ENCODE assay signal across 8 mouse cellular contexts in genomic region chr1:87854851-87855251, GRCm38 (mm10). TPM values are rescaled to one million over a fixed set of nuclear protein-coding genes. Genes with fewer than 3 reads are reported as not detected.
A peak's percentile ranks its signal among the peaks of the same experiment; 100 is the strongest.
DNase-seq lines count a peak whose midpoint lies in the region; ATAC-seq lines count a peak whose summit lies in the region.

No protein-coding gene starts in this region.

- peak overlapping the region; percentile 86 for H3K27ac ChIP-seq in brown adipose tissue, adult 24 weeks (replicated peaks; ENCODE audit: low read depth, low read length)
- no peak overlapping the region for H3K27ac ChIP-seq in liver, embryonic 13.5 days
- no peak overlapping the region for H3K27ac ChIP-seq in stomach, embryonic 14.5 days (ENCODE audit: low read length)

- no peaks in the 10 kb centered on the region for H3K9me3 ChIP-seq in liver, embryonic 13.5 days (replicated peaks)
- H3K9me3 ChIP-seq in stomach, embryonic 14.5 days (ENCODE audit: control insufficient read depth, low read depth, low read length), result no peaks in the 10 kb centered on the region

- H3K27me3 ChIP-seq in liver, embryonic 13.5 days, result no peaks in the 10 kb centered on the region
- H3K27me3 ChIP-seq in stomach, embryonic 14.5 days (ENCODE audit: control insufficient read depth, insufficient read depth, low read length), result no peaks in the 10 kb centered on the region

- peak overlapping the region; percentile 97 for H3K4me3 ChIP-seq in brown adipose tissue, adult 24 weeks (ENCODE audit: insufficient read depth, low read depth, low read length)
- H3K4me3 ChIP-seq in liver, embryonic 13.5 days (replicated peaks), result peak overlapping the region; percentile 97
- H3K4me3 ChIP-seq in stomach, embryonic 14.5 days (ENCODE audit: low read depth, low read length), result peak overlapping the region; percentile 92; the same call in 1 of the 2 replicates

- H3K9ac ChIP-seq in liver, embryonic 13.5 days, result peak overlapping the region; percentile 94
- no peak overlapping the region for H3K9ac ChIP-seq in stomach, embryonic 14.5 days (replicated peaks; ENCODE audit: low read depth, low read length)

- intact Hi-C loops in left cerebral cortex, postnatal 4 days (cut with DNase I), result no loop called here

- ATAC-seq in granulocyte monocyte progenitor cell, adult 5-6 weeks (replicated peaks; ENCODE audit: poor library complexity, severe bottlenecking), result peak; percentile 13
- no peak for ATAC-seq in liver, embryonic 13.5 days (ENCODE audit: low read depth)
- no peak for ATAC-seq in stomach, embryonic 14.5 days (ENCODE audit: insufficient number of reproducible peaks, insufficient read depth, low FRiP score, low read depth)

- peaks cover 43% of the 10 kb centered on the region for H3K4me1 ChIP-seq in brown adipose tissue, adult 24 weeks (ENCODE audit: control insufficient read depth, insufficient read depth, insufficient read length, low read length)
- H3K4me1 ChIP-seq in liver, embryonic 13.5 days (replicated peaks), result peaks cover 63% of the 10 kb centered on the region
- H3K4me1 ChIP-seq in stomach, embryonic 14.5 days (ENCODE audit: control insufficient read depth, insufficient read depth, low read length), result peaks cover 19% of the 10 kb centered on the region

- peak overlapping the region; percentile 98 for H3K4me2 ChIP-seq in liver, embryonic 13.5 days
- peak overlapping the region; percentile 85 for H3K4me2 ChIP-seq in stomach, embryonic 14.5 days (replicated peaks; ENCODE audit: low read depth, low read length)

- H3K36me3 ChIP-seq in liver, embryonic 13.5 days, result no peaks in the 10 kb centered on the region
- H3K36me3 ChIP-seq in stomach, embryonic 14.5 days (ENCODE audit: control insufficient read depth, insufficient read depth, low read length), result no peaks in the 10 kb centered on the region

- 11% methylated on average over 2 of the region's 2 CpGs for WGBS in liver, embryonic 13.5 days (ENCODE audit: insufficient replicate concordance)
- 45% methylated on average over 2 of the region's 2 CpGs for WGBS in stomach, embryonic 14.5 days

- DNase-seq in embryo, embryonic 10.5 days (ENCODE audit: low spot score), result peak; percentile 14
- DNase-seq in embryo, embryonic 10 days (ENCODE audit: low spot score), result no peak
- no peak for DNase-seq in liver, embryonic 13.5 days
- DNase-seq in left cerebral cortex, postnatal 4 days, result no peak
- no peak for DNase-seq in urinary bladder, postnatal 10 days (ENCODE audit: low spot score)

RNA-seq across cellular contexts. Expression of gene Dgkd, which starts 1.8 kb away (rescaled TPM):
- polyA plus RNA-seq in brown adipose tissue, adult 24 weeks (2012; ENCODE audit: insufficient read depth, insufficient read length, missing spikeins), result 59.1 and 61.6 TPM in 2 replicates
- 71.4 and 92.2 TPM in 2 replicates for total RNA-seq in granulocyte monocyte progenitor cell, adult 5-6 weeks (2014; fragmentation: Nextera tagmentation)
- 44.7 and 53.7 TPM in 2 replicates for total RNA-seq in granulocyte monocyte progenitor cell, adult 5-6 weeks (2017)
- 10.9 and 15.1 TPM in 2 replicates for polyA plus RNA-seq in liver, embryonic 13.5 days (2015; fragmentation: Nextera tagmentation; extraction: Ambion mirVana)
- polyA plus RNA-seq in stomach, embryonic 14.5 days (2014; fragmentation: Nextera tagmentation; extraction: Ambion mirVana), result 31.0 and 35.1 TPM in 2 replicates
- total RNA-seq in left cerebral cortex, postnatal 4 days (2021), result 100 to 1,000 TPM; 132 to 138 TPM

RNA-seq across cellular contexts. Expression of gene Sag, which starts 51.4 kb away (rescaled TPM):
- 0.59 and 1.4 TPM in 2 replicates for polyA plus RNA-seq in brown adipose tissue, adult 24 weeks (2012; ENCODE audit: insufficient read depth, insufficient read length, missing spikeins)
- total RNA-seq in granulocyte monocyte progenitor cell, adult 5-6 weeks (2014; fragmentation: Nextera tagmentation), result 1.6 and 2.8 TPM in 2 replicates
- 0.39 and 0.57 TPM in 2 replicates for total RNA-seq in granulocyte monocyte progenitor cell, adult 5-6 weeks (2017)
- 0.83 and 0.92 TPM in 2 replicates for polyA plus RNA-seq in liver, embryonic 13.5 days (2015; fragmentation: Nextera tagmentation; extraction: Ambion mirVana)
- polyA plus RNA-seq in stomach, embryonic 14.5 days (2014; fragmentation: Nextera tagmentation; extraction: Ambion mirVana), result 2.6 and 2.7 TPM in 2 replicates
- total RNA-seq in left cerebral cortex, postnatal 4 days (2021), result 1 to 10 TPM; 1.1 to 2.0 TPM
